Mouse (Mus musculus) lung, postnatal 10 days (tissue): ENCODE data around the gene Olfr1251.
"Not testable (repeated sequence)": the region's sequence is repeated elsewhere in the genome, so short reads cannot be mapped to it uniquely, and the experiment has no call there.

ENCODE experiments used
- DNase-seq: peaks from one replicate; pipeline ENCODE4 v3.0.0; 2021

Olfr1251 gene

DNA sequence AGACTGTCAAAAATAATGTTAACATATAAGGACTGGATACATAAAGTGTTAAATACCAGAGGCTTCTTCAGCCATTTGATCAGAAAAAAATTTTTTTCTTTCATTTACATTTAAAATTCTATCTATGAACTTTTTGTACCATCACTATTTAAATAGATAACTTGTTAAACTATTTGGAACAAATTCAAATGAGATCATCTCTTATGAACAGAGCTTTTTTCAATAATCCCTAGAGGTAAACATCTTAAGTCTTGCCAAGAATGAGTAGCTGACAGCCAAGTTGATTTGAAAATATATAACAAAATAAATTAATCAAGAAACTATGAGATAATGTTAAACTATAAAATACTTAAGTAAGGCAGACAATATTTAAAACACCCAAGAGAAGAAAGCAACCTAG, at the start of gene Olfr1251:
TSS of gene Olfr1251 (minus strand) at position 101 of the 400 bp plus-strand sequence.
- DNase-seq = no peak

- DNase-seq = no peak
Observed at GRCm38 (mm10) chr2:89691980-89692379, 20.2 kb upstream of the Olfr1251 start.

- DNase-seq = no peak
Observed at GRCm38 (mm10) chr2:89661367-89661766, 10.4 kb downstream of the Olfr1251 start, which contains the start of gene Olfr1250. Gene Olfr1250, minus strand, starts transcription at chr2:89661467.

GRCm38 (mm10) chr2:89634883-89635282, 36.9 kb downstream of the Olfr1251 start, which contains the start of gene Olfr1249:
Gene Olfr1249, minus strand, starts transcription at chr2:89634983.
- no peak for DNase-seq

GRCm38 (mm10) chr2:89618145-89618544, 53.6 kb downstream of the Olfr1251 start, which contains the start of gene Olfr1248:
Gene Olfr1248, minus strand, starts transcription at chr2:89618245.
- not testable (repeated sequence) for DNase-seq
